Comparison of ENCODE assay signal across 9 mouse cellular contexts in the genomic region with DNA sequence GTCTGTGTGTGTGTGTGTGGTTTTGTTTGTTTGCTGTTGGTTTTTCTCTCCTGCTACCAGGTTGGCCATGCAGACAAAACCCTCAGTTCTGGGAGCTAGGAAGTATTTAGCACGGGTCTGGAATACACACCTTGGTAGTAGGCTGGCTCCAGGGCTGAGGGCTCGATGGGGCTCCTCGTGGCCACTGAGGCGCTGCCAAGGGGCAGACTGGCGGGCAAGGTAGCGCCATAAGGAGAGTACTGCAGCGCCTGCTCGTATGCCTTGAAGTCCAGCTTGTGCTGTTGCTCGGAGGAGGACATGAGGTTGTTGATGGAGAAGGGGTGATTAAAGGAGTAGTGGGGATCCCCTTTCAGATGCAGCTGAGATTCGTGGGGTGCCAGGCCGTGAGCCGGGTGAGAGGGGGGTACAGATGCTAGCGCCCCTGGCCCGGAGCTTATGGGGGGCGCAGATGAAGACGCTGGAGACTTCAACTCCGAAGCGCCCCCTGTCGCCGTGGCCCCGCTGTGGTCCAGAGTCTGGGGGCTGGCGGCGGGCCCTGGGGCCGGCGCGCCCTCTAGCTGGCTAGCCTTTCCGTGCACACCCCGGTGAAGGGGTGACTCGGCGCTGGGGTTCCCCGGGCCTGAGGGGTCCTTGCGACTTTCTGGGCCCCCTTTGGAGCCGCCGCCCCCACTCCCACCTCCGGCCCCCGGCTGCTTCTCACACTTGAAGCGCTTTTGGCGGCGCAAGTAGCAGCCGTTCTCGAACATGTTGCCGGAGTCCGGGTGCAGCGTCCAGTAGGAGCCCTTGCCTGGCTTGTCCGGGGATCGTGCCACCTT. TPM values are rescaled to one million over a fixed set of nuclear protein-coding genes. Genes with fewer than 3 reads are reported as not detected.
A peak's percentile ranks its signal among the peaks of the same experiment; 100 is the strongest.
DNase-seq lines count a peak whose midpoint lies in the region; ATAC-seq lines count a peak whose summit lies in the region.
"Had no signal": no experiment of that assay in that cellular context is flagged by ENCODE, and none has a peak within 500 bp of the region (broad histone marks: within the 10 kb centered on the region; RNA-seq: fewer than 3 reads in every experiment).

No protein-coding gene starts in this region.

- no peaks in the 10 kb centered on the region for H3K36me3 ChIP-seq in heart, embryonic 14.5 days (ENCODE audit: control insufficient read depth, insufficient read depth, low read length)
- no peaks in the 10 kb centered on the region for H3K36me3 ChIP-seq in liver, embryonic 15.5 days (replicated peaks)

- DNase-seq in urinary bladder, adult 2 months (ENCODE audit: low spot score): peak; percentile 58
- no peak for DNase-seq in urinary bladder, postnatal 10 days (ENCODE audit: low spot score)
- peak; percentile 61 for DNase-seq in retina, embryonic 14.5 days (ENCODE audit: low spot score)
- DNase-seq in spleen, postnatal 10 days (ENCODE audit: low spot score in 2 of 2): no peak
- DNase-seq in cerebellum, adult 9-10 months: no peak
- no peak for DNase-seq in cerebellum, adult 11-12 months

- no peak overlapping the region for H3K27ac ChIP-seq in heart, embryonic 14.5 days (replicated peaks in 1 of 2; ENCODE audit: control insufficient read depth in 1 of 2, insufficient read depth in 1 of 2, low read depth in 2 of 2, low read length in 2 of 2)
- no peak overlapping the region for H3K27ac ChIP-seq in liver, embryonic 15.5 days (replicated peaks)

- WGBS in heart, embryonic 14.5 days: 3% methylated on average over 44 of the region's 46 CpGs
- 2% methylated on average over 46 of the region's 46 CpGs for WGBS in liver, embryonic 15.5 days (ENCODE audit: insufficient replicate concordance)

- H3K9me3 ChIP-seq in heart, embryonic 14.5 days (ENCODE audit: control insufficient read depth, low read length): no peaks in the 10 kb centered on the region
- no peaks in the 10 kb centered on the region for H3K9me3 ChIP-seq in liver, embryonic 15.5 days (replicated peaks)

- peak overlapping the region in 1 of 2 experiments; percentile 19; a peak in 2 of 4 replicates for H3K4me3 ChIP-seq in heart, embryonic 14.5 days (ENCODE audit: control insufficient read depth in 1 of 2, insufficient read depth in 1 of 2, low read depth in 1 of 2, low read length in 2 of 2)
- H3K4me3 ChIP-seq in liver, embryonic 15.5 days (replicated peaks): peak overlapping the region; percentile 26

- peak overlapping the region; percentile 39 for H3K4me2 ChIP-seq in heart, embryonic 14.5 days (ENCODE audit: low read length)
- H3K4me2 ChIP-seq in liver, embryonic 15.5 days: peak overlapping the region; percentile 48

- peaks cover 3 to 28% of the 10 kb centered on the region in 2 experiments; a peak in 3 of 4 replicates for H3K4me1 ChIP-seq in heart, embryonic 14.5 days (ENCODE audit: control insufficient read depth in 2 of 2, insufficient read depth in 2 of 2, low read length in 2 of 2)
- peaks cover 17% of the 10 kb centered on the region for H3K4me1 ChIP-seq in liver, embryonic 15.5 days (replicated peaks)

- no peak overlapping the region for H3K9ac ChIP-seq in heart, embryonic 14.5 days (ENCODE audit: low read length)
- H3K9ac ChIP-seq in liver, embryonic 15.5 days: no peak overlapping the region

- no peak for ATAC-seq in heart, embryonic 14.5 days (ENCODE audit: insufficient number of reproducible peaks, insufficient read depth, low FRiP score, low read depth)
- ATAC-seq in liver, embryonic 15.5 days (ENCODE audit: insufficient read depth): no peak

- H3K27me3 ChIP-seq in heart, embryonic 14.5 days (ENCODE audit: control insufficient read depth, insufficient read depth, low read length): peaks cover 80% of the 10 kb centered on the region
- H3K27me3 ChIP-seq in liver, embryonic 15.5 days: peaks cover 94% of the 10 kb centered on the region

RNA-seq across cellular contexts. Expression of gene Foxa1, which starts 4.6 kb away (rescaled TPM):
- 59.0 and 73.3 TPM in 2 replicates for polyA plus RNA-seq in urinary bladder, adult 2 months (2012; rRNA removed)
- polyA plus RNA-seq in heart, embryonic 14.5 days (2014; fragmentation: Nextera tagmentation; extraction: Ambion mirVana): 0.42 TPM in 1 of 2 replicates, not detected in the other
- polyA plus RNA-seq in liver, embryonic 15.5 days (2015; fragmentation: Nextera tagmentation; extraction: Ambion mirVana): 1.2 and 1.5 TPM in 2 replicates
- polyA plus RNA-seq: spleen, adult 2 months had no signal

RNA-seq across cellular contexts. Expression of gene Ttc6, which starts 21.8 kb away (rescaled TPM):
- 8.5 and 11.9 TPM in 2 replicates for polyA plus RNA-seq in urinary bladder, adult 2 months (2012; rRNA removed)
- polyA plus RNA-seq in heart, embryonic 14.5 days (2014; fragmentation: Nextera tagmentation; extraction: Ambion mirVana): 0.09 and 0.41 TPM in 2 replicates
- polyA plus RNA-seq in liver, embryonic 15.5 days (2015; fragmentation: Nextera tagmentation; extraction: Ambion mirVana): 0.03 and 0.05 TPM in 2 replicates

Comparison
In these comparisons a context has a peak if more than half of its experiments do, and no peak if none do; other contexts are left out.
1. DNase-seq: peak in urinary bladder, adult 2 months (single experiment) and retina, embryonic 14.5 days (single experiment); none in urinary bladder, postnatal 10 days (single experiment), spleen, postnatal 10 days (0 of 2), cerebellum, adult 9-10 months (single experiment) and cerebellum, adult 11-12 months (single experiment).
2. RNA of gene Foxa1, which starts 4.6 kb away (polyA plus RNA-seq): 59.0 to 73.3 TPM in urinary bladder, adult 2 months; 1.2 to 1.5 TPM in liver, embryonic 15.5 days and 0.42 TPM in heart, embryonic 14.5 days; every median in the first group is over 10 times any median in the second.